Mouse (Mus musculus): ENCODE results near the gene Uroc1. TPM values are rescaled to one million over a fixed set of nuclear protein-coding genes. Genes with fewer than 3 reads are reported as not detected.

Uroc1 gene
- polyA plus RNA-seq (2012; rRNA removed): 0.01 TPM in 1 of 2 replicates, not detected in the other

GRCm38 (mm10) chr6:90332561-90333425, at the start of gene Uroc1:
Uroc1 (plus strand) TSS chr6:90333284.

GRCm38 (mm10) chr6:90300919-90301318, 32.2 kb upstream of the Uroc1 start, which contains the start of gene BC048671:
BC048671 (plus strand) TSS chr6:90301219.

GRCm38 (mm10) chr6:90324991-90325390, 8.1 kb upstream of the Uroc1 start, which contains the start of gene Chst13:
Chst13 (minus strand) TSS chr6:90325185.

GRCm38 (mm10) chr6:90368976-90369724, 36.1 kb downstream of the Uroc1 start, which contains the start of gene Zxdc:
Zxdc (plus strand) TSS chr6:90369492.

Other genes starting within 250 kb of the Uroc1 start
- gene Vmn1r50, start 231.9 kb upstream of the Uroc1 start, polyA plus RNA-seq (2012; rRNA removed): not detected in 2 replicates
- gene Vmn1r51, start 210.7 kb upstream of the Uroc1 start, polyA plus RNA-seq (2012; rRNA removed): not detected in 2 replicates
- not detected in 2 replicates for gene Vmn1r52, start 158.5 kb upstream of the Uroc1 start, polyA plus RNA-seq (2012; rRNA removed)
- not detected in 2 replicates for gene V1ra8, start 130.5 kb upstream of the Uroc1 start, polyA plus RNA-seq (2012; rRNA removed)
- gene Vmn1r53, start 108.8 kb upstream of the Uroc1 start, polyA plus RNA-seq (2012; rRNA removed): 0.08 TPM in 1 of 2 replicates, not detected in the other
- gene Vmn1r54, start 87.0 kb upstream of the Uroc1 start, polyA plus RNA-seq (2012; rRNA removed): not detected in 2 replicates
- gene BC048671, start 32.1 kb upstream of the Uroc1 start, polyA plus RNA-seq (2012; rRNA removed): not detected in 2 replicates
- 0.08 and 0.43 TPM in 2 replicates for gene Chst13, start 8.1 kb upstream of the Uroc1 start, polyA plus RNA-seq (2012; rRNA removed)
- gene Zxdc, start 36.2 kb downstream of the Uroc1 start, polyA plus RNA-seq (2012; rRNA removed): 17.6 and 19.1 TPM in 2 replicates
- gene Cfap100, start 95.5 kb downstream of the Uroc1 start, polyA plus RNA-seq (2012; rRNA removed): 12.7 and 14.2 TPM in 2 replicates
- gene Klf15, start 129.3 kb downstream of the Uroc1 start, polyA plus RNA-seq (2012; rRNA removed): 12.9 and 16.2 TPM in 2 replicates
- gene Aldh1l1, start 153.1 kb downstream of the Uroc1 start, polyA plus RNA-seq (2012; rRNA removed): 36.6 and 41.0 TPM in 2 replicates

Data from central nervous system, embryonic 18 days (tissue).